Mouse (Mus musculus) ES-Bruce4 (cell line): ENCODE data around the gene Foxp4.

Source experiments
- CTCF ChIP-seq: IDR thresholded peaks from one replicate; pipeline ENCODE4 v1.8.1; 2011; ENCODE audit warnings: low read depth, low read length
- EP300 ChIP-seq: IDR thresholded peaks from 2 replicates; pipeline ENCODE4 v1.6.1; 2011; ENCODE audit warnings: low read depth, low read length; ENCODE audit not compliant: insufficient read depth
- POLR2A ChIP-seq: IDR thresholded peaks from one replicate; pipeline ENCODE4 v1.8.1; 2011; ENCODE audit warnings: low read length; ENCODE audit not compliant: insufficient read depth

GRCm38 (mm10) chr17:47879207-47879606, 45.2 kb downstream of the Foxp4 start:
- TF ChIP-seq CTCF (no peak), POLR2A (no peak), EP300 (no peak)
